Mouse (Mus musculus): ENCODE results near the gene Vash1. TPM values are rescaled to one million over a fixed set of nuclear protein-coding genes. Genes with fewer than 3 reads are reported as not detected.

Vash1 gene
- polyA plus RNA-seq, 1 experiment = 1.6 TPM

- H3K4me3 ChIP-seq = no peak overlapping the region
- peaks cover 13% of the 10 kb centered on the region for H3K27me3 ChIP-seq (ENCODE audit: control insufficient read depth, insufficient read depth, insufficient read length)
- no peaks in the 10 kb centered on the region for H3K79me2 ChIP-seq (ENCODE audit: control insufficient read depth, insufficient read depth)
- H3ac ChIP-seq (ENCODE audit: control insufficient read depth, insufficient read length) = no peak overlapping the region
- TF ChIP-seq MYOG (IDR thresholded peaks at IDR 0.05; ENCODE audit: control insufficient read depth in 1 of 3, insufficient read depth in 1 of 3, insufficient read length in 2 of 3, low read depth in 2 of 3) (no peak), MYOD1 (IDR thresholded peaks at IDR 0.05; ENCODE audit: control insufficient read depth in 1 of 3, insufficient read length in 2 of 3, low read depth in 2 of 3) (no peak), MAX (IDR thresholded peaks at IDR 0.05; ENCODE audit: low read depth) (no peak), CEBPB (IDR thresholded peaks at IDR 0.05; ENCODE audit: insufficient read depth, poor library complexity, severe bottlenecking) (peak; percentile 79; the same call in 1 of the 2 replicates)
- H3K36me3 ChIP-seq (ENCODE audit: control insufficient read depth, insufficient read depth) = no peaks in the 10 kb centered on the region
- no peak overlapping the region for H3K4me2 ChIP-seq (ENCODE audit: low read depth)
These were observed 33.0 kb upstream of the Vash1 start for GRCm38 (mm10) chr12:86645494-86645893.

- no peak overlapping the region for H3ac ChIP-seq (ENCODE audit: control insufficient read depth, insufficient read length)
- no peaks in the 10 kb centered on the region for H3K36me3 ChIP-seq (ENCODE audit: control insufficient read depth, insufficient read depth)
- H3K4me2 ChIP-seq (ENCODE audit: low read depth) = no peak overlapping the region
- TF ChIP-seq SRF (IDR thresholded peaks at IDR 0.05; ENCODE audit: control insufficient read depth, insufficient read length, low read depth) = no peak
- TF ChIP-seq REST (IDR thresholded peaks at IDR 0.05; ENCODE audit: insufficient read depth, insufficient read length) = no peak
- no peak for TF ChIP-seq TCF3 (IDR thresholded peaks at IDR 0.05; ENCODE audit: insufficient read length, low read depth)
- TF ChIP-seq CEBPB (IDR thresholded peaks at IDR 0.05; ENCODE audit: insufficient read depth, poor library complexity, severe bottlenecking) = no peak
- no peak for TF ChIP-seq POLR2A (IDR thresholded peaks at IDR 0.05; ENCODE audit: insufficient read length, low read depth)
- TF ChIP-seq E2F4 (IDR thresholded peaks at IDR 0.05; ENCODE audit: insufficient read depth) = no peak
- no peak for TF ChIP-seq POLR2AphosphoS2 (IDR thresholded peaks at IDR 0.05; ENCODE audit: insufficient read length, low read depth)
- no peak for TF ChIP-seq TCF12 (IDR thresholded peaks at IDR 0.05; ENCODE audit: insufficient read depth, poor library complexity, severe bottlenecking)
- TF ChIP-seq USF1 (IDR thresholded peaks at IDR 0.05; ENCODE audit: low read depth) = no peak
- TF ChIP-seq MAX (IDR thresholded peaks at IDR 0.05; ENCODE audit: low read depth) = no peak
- TF ChIP-seq MYOD1 (IDR thresholded peaks at IDR 0.05; ENCODE audit: control insufficient read depth in 1 of 3, insufficient read length in 2 of 3, low read depth in 2 of 3) = no peak
- no peak overlapping the region for H3K4me3 ChIP-seq
- peaks cover 23% of the 10 kb centered on the region for H3K27me3 ChIP-seq (ENCODE audit: control insufficient read depth, insufficient read depth, insufficient read length)
- no peaks in the 10 kb centered on the region for H3K79me2 ChIP-seq (ENCODE audit: control insufficient read depth, insufficient read depth)
These were observed 31.7 kb upstream of the Vash1 start for GRCm38 (mm10) chr12:86646831-86647230.

- H3ac ChIP-seq (ENCODE audit: control insufficient read depth, insufficient read length) = no peak overlapping the region
- TF ChIP-seq POLR2AphosphoS2 (IDR thresholded peaks at IDR 0.05; ENCODE audit: insufficient read length, low read depth) = no peak
- TF ChIP-seq CEBPB (IDR thresholded peaks at IDR 0.05; ENCODE audit: insufficient read depth, poor library complexity, severe bottlenecking) = no peak
- no peak for TF ChIP-seq USF1 (IDR thresholded peaks at IDR 0.05; ENCODE audit: low read depth)
- TF ChIP-seq MYOG (IDR thresholded peaks at IDR 0.05; ENCODE audit: control insufficient read depth in 1 of 3, insufficient read depth in 1 of 3, insufficient read length in 2 of 3, low read depth in 2 of 3) = no peak
- TF ChIP-seq TCF3 (IDR thresholded peaks at IDR 0.05; ENCODE audit: insufficient read length, low read depth) = no peak
- no peak for TF ChIP-seq MAX (IDR thresholded peaks at IDR 0.05; ENCODE audit: low read depth)
- no peak for TF ChIP-seq REST (IDR thresholded peaks at IDR 0.05; ENCODE audit: insufficient read depth, insufficient read length)
- no peak for TF ChIP-seq TCF12 (IDR thresholded peaks at IDR 0.05; ENCODE audit: insufficient read depth, poor library complexity, severe bottlenecking)
- no peak for TF ChIP-seq POLR2A (IDR thresholded peaks at IDR 0.05; ENCODE audit: insufficient read length, low read depth)
- no peak for TF ChIP-seq SRF (IDR thresholded peaks at IDR 0.05; ENCODE audit: control insufficient read depth, insufficient read length, low read depth)
- TF ChIP-seq E2F4 (IDR thresholded peaks at IDR 0.05; ENCODE audit: insufficient read depth) = no peak
- TF ChIP-seq MYOD1 (IDR thresholded peaks at IDR 0.05; ENCODE audit: control insufficient read depth in 1 of 3, insufficient read length in 2 of 3, low read depth in 2 of 3) = no peak
- no peaks in the 10 kb centered on the region for H3K79me2 ChIP-seq (ENCODE audit: control insufficient read depth, insufficient read depth)
- H3K36me3 ChIP-seq (ENCODE audit: control insufficient read depth, insufficient read depth) = no peaks in the 10 kb centered on the region
- peaks cover 23% of the 10 kb centered on the region for H3K27me3 ChIP-seq (ENCODE audit: control insufficient read depth, insufficient read depth, insufficient read length)
- no peak overlapping the region for H3K4me2 ChIP-seq (ENCODE audit: low read depth)
- no peak overlapping the region for H3K4me3 ChIP-seq
These were observed 31.2 kb upstream of the Vash1 start for GRCm38 (mm10) chr12:86647279-86647678.

GRCm38 (mm10) chr12:86647736-86648135 lies 30.8 kb upstream of the Vash1 start:
- H3ac ChIP-seq (ENCODE audit: control insufficient read depth, insufficient read length) = no peak overlapping the region
- no peaks in the 10 kb centered on the region for H3K79me2 ChIP-seq (ENCODE audit: control insufficient read depth, insufficient read depth)
- no peak overlapping the region for H3K4me3 ChIP-seq
- H3K4me2 ChIP-seq (ENCODE audit: low read depth) = no peak overlapping the region
- no peak for TF ChIP-seq MAX (IDR thresholded peaks at IDR 0.05; ENCODE audit: low read depth)
- TF ChIP-seq CEBPB (IDR thresholded peaks at IDR 0.05; ENCODE audit: insufficient read depth, poor library complexity, severe bottlenecking) = no peak
- TF ChIP-seq POLR2A (IDR thresholded peaks at IDR 0.05; ENCODE audit: insufficient read length, low read depth) = no peak
- no peak for TF ChIP-seq POLR2AphosphoS2 (IDR thresholded peaks at IDR 0.05; ENCODE audit: insufficient read length, low read depth)
- TF ChIP-seq TCF3 (IDR thresholded peaks at IDR 0.05; ENCODE audit: insufficient read length, low read depth) = no peak
- no peak for TF ChIP-seq TCF12 (IDR thresholded peaks at IDR 0.05; ENCODE audit: insufficient read depth, poor library complexity, severe bottlenecking)
- TF ChIP-seq MYOG (IDR thresholded peaks at IDR 0.05; ENCODE audit: control insufficient read depth in 1 of 3, insufficient read depth in 1 of 3, insufficient read length in 2 of 3, low read depth in 2 of 3) = no peak
- no peak for TF ChIP-seq REST (IDR thresholded peaks at IDR 0.05; ENCODE audit: insufficient read depth, insufficient read length)
- TF ChIP-seq E2F4 (IDR thresholded peaks at IDR 0.05; ENCODE audit: insufficient read depth) = no peak
- no peak for TF ChIP-seq USF1 (IDR thresholded peaks at IDR 0.05; ENCODE audit: low read depth)
- H3K27me3 ChIP-seq (ENCODE audit: control insufficient read depth, insufficient read depth, insufficient read length) = peaks cover 23% of the 10 kb centered on the region
- H3K36me3 ChIP-seq (ENCODE audit: control insufficient read depth, insufficient read depth) = no peaks in the 10 kb centered on the region

- H3K4me2 ChIP-seq (ENCODE audit: low read depth) = no peak overlapping the region
- H3ac ChIP-seq (ENCODE audit: control insufficient read depth, insufficient read length) = no peak overlapping the region
- no peak overlapping the region for H3K4me3 ChIP-seq
- peaks cover 23% of the 10 kb centered on the region for H3K27me3 ChIP-seq (ENCODE audit: control insufficient read depth, insufficient read depth, insufficient read length)
- H3K36me3 ChIP-seq (ENCODE audit: control insufficient read depth, insufficient read depth) = no peaks in the 10 kb centered on the region
- TF ChIP-seq E2F4 (IDR thresholded peaks at IDR 0.05; ENCODE audit: insufficient read depth) (no peak), USF1 (IDR thresholded peaks at IDR 0.05; ENCODE audit: low read depth) (no peak), MAX (IDR thresholded peaks at IDR 0.05; ENCODE audit: low read depth) (no peak), TCF3 (IDR thresholded peaks at IDR 0.05; ENCODE audit: insufficient read length, low read depth) (no peak), POLR2AphosphoS2 (IDR thresholded peaks at IDR 0.05; ENCODE audit: insufficient read length, low read depth) (no peak), CEBPB (IDR thresholded peaks at IDR 0.05; ENCODE audit: insufficient read depth, poor library complexity, severe bottlenecking) (no peak), TCF12 (IDR thresholded peaks at IDR 0.05; ENCODE audit: insufficient read depth, poor library complexity, severe bottlenecking) (no peak), REST (IDR thresholded peaks at IDR 0.05; ENCODE audit: insufficient read depth, insufficient read length) (no peak), MYOG (IDR thresholded peaks at IDR 0.05; ENCODE audit: control insufficient read depth in 1 of 3, insufficient read depth in 1 of 3, insufficient read length in 2 of 3, low read depth in 2 of 3) (no peak), POLR2A (IDR thresholded peaks at IDR 0.05; ENCODE audit: insufficient read length, low read depth) (no peak), MYOD1 (IDR thresholded peaks at IDR 0.05; ENCODE audit: control insufficient read depth in 1 of 3, insufficient read length in 2 of 3, low read depth in 2 of 3) (no peak), SRF (IDR thresholded peaks at IDR 0.05; ENCODE audit: control insufficient read depth, insufficient read length, low read depth) (no peak)
- no peaks in the 10 kb centered on the region for H3K79me2 ChIP-seq (ENCODE audit: control insufficient read depth, insufficient read depth)
These were observed 30.0 kb upstream of the Vash1 start for GRCm38 (mm10) chr12:86648489-86648888.
